17 mouse cellular contexts compared by ENCODE assay signal in genomic region chr6:126337711-126338110, GRCm38 (mm10).
DNase-seq lines count a peak whose midpoint lies in the region; TF ChIP-seq lines count a peak whose summit lies in the region.
"Had no signal": no experiment of that assay in that cellular context is flagged by ENCODE, and none has a peak within 500 bp of the region (broad histone marks: within the 10 kb centered on the region; RNA-seq: fewer than 3 reads in every experiment).

No protein-coding gene starts in this region.

- DNase-seq in cerebellum, adult 9-11 months = peak; percentile 24
- no peak for DNase-seq in cerebellum, adult 11 months
- DNase-seq in cerebellum, postnatal 10 days = peak; percentile 73 to 78
- no peak for DNase-seq in cerebellum, adult 11-12 months
- peak; percentile 56 to 72 for DNase-seq in cerebellum, postnatal 14 days
- DNase-seq in cerebellum, adult 2 months = no peak
- DNase-seq in left cerebral cortex, postnatal 4 days = peak; percentile 41
- no peak for DNase-seq in left cerebral cortex, adult 11 months (ENCODE audit: low spot score)
- DNase-seq: adrenal gland, adult 2 months; adrenal gland, adult 8-10 months; adrenal gland, postnatal 10 days; adrenal gland, postnatal 14 days; adrenal gland, postnatal 25 days; adrenal gland, postnatal 36 days; B cell, adult 2 months; cerebellum, adult 18-20 months; cerebellum, adult 8-10 months had no signal

- H3K27me3 ChIP-seq in cerebellum, adult 2 months (ENCODE audit: control insufficient read depth, insufficient read depth, low read length) = no peaks in the 10 kb centered on the region

- no peak for TF ChIP-seq POLR2A in cerebellum, adult 2 months (IDR thresholded peaks at IDR 0.05; ENCODE audit: borderline replicate concordance, insufficient read depth, low read length)

- 91% methylated on average over 8 of the region's 8 CpGs for WGBS in cerebellum, adult 2 months

- no peak for TF ChIP-seq CTCF in cerebellum, adult 2 months (IDR thresholded peaks at IDR 0.05; ENCODE audit: borderline replicate concordance, insufficient read depth, low read depth, low read length)

- intact Hi-C loops in left cerebral cortex, postnatal 4 days (cut with DNase I) = no loop called here

- H3K4me1 ChIP-seq in cerebellum, adult 2 months (ENCODE audit: control insufficient read depth, insufficient read depth, low read length) = peaks cover 16% of the 10 kb centered on the region

- H3K4me3 ChIP-seq in cerebellum, adult 2 months (replicated peaks; ENCODE audit: insufficient read depth, low read depth, low read length) = no peak overlapping the region

- no peak overlapping the region for H3K27ac ChIP-seq in cerebellum, adult 2 months (ENCODE audit: insufficient read depth, low read length)

Comparison
In these comparisons a context has a peak if more than half of its experiments do, and no peak if none do; other contexts are left out.
1. DNase-seq: peak in cerebellum, adult 9-11 months (single experiment), cerebellum, postnatal 10 days (2 of 2), cerebellum, postnatal 14 days (2 of 2) and left cerebral cortex, postnatal 4 days (single experiment); none in cerebellum, adult 11 months (single experiment), cerebellum, adult 11-12 months (single experiment), cerebellum, adult 2 months (0 of 2) and left cerebral cortex, adult 11 months (single experiment).